Mouse (Mus musculus): ENCODE data around the gene Lmna. TPM values are rescaled to one million over a fixed set of nuclear protein-coding genes. Genes with fewer than 3 reads are reported as not detected.

The Lmna gene
- polyA plus RNA-seq, 1 experiment from 2014 or later, result 635 TPM

DNA sequence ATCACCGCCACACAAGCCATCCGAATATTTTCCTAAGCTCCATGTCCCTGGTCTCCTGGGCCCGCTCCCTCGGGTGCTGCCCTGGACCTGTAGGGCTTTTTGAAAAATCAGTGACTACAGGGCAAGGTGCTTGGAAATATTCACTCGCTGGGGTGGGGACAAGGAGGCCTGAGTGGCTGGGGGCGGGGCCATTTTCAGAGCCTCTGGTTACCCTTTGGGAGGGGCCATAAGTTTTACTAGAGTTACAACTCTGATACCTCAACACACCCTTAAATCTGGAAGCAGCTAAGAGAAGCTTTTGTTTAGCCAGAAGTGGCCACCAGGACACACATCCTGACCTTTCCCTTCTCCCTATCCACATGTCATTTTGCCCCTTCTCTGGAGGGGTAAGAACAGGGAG lies 27.4 kb upstream of the Lmna start:
- H3K27ac ChIP-seq, result peak overlapping the region; percentile 75; the same call in 1 of the 2 replicates
- peaks cover 47% of the 10 kb centered on the region for H3K36me3 ChIP-seq
- H3K4me2 ChIP-seq, result 0 out of 2 replicates have a peak overlapping the region, but pooled peaks have one; percentile 79
- ATAC-seq (ENCODE audit: insufficient number of reproducible peaks, low FRiP score, low TSS enrichment, low read depth), result no peak
- peaks cover 74% of the 10 kb centered on the region for H3K4me1 ChIP-seq
- H3K4me3 ChIP-seq, result peak overlapping the region; percentile 82; the same call in 1 of the 2 replicates
- H3K27me3 ChIP-seq, result no peaks in the 10 kb centered on the region
- WGBS, result 70% methylated on average over 6 of the region's 6 CpGs
- no peaks in the 10 kb centered on the region for H3K9me3 ChIP-seq
- no peak overlapping the region for H3K9ac ChIP-seq

DNA sequence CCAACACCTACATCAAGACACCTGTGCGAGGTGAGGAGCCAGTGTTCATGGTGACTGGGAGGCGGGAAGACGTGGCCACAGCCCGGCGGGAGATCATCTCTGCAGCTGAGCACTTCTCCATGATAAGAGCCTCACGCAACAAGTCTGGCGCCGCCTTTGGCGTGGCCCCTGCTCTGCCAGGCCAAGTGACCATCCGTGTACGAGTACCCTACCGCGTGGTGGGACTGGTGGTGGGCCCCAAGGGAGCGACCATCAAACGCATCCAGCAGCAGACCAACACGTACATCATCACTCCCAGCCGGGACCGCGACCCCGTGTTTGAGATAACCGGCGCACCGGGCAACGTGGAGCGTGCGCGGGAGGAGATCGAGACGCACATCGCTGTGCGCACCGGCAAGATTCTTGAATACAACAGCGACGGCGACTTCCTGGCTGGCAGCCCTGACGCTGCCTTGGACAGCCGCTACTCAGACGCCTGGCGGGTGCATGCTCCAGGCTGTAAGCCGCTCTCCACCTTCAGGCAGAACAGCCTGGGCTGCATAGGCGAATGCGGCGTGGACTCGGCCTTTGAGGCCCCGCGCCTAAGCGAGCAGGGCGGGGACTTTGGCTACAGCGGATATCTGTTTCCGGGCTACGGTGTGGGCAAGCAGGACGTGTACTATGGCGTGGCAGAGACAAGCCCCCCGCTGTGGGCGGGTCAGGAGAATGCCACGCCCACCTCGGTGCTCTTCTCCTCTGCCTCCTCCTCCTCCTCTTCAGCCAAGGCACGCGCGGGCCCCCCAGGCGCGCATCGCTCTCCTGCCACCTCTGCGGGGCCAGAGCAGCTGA lies 26.6 kb upstream of the Lmna start:
- no peak for ATAC-seq (ENCODE audit: insufficient number of reproducible peaks, low FRiP score, low TSS enrichment, low read depth)
- no peaks in the 10 kb centered on the region for H3K9me3 ChIP-seq
- peak overlapping the region; percentile 75 for H3K27ac ChIP-seq
- H3K4me3 ChIP-seq, result peak overlapping the region; percentile 82
- peaks cover 70% of the 10 kb centered on the region for H3K4me1 ChIP-seq
- H3K36me3 ChIP-seq, result peaks cover 47% of the 10 kb centered on the region
- H3K27me3 ChIP-seq, result no peaks in the 10 kb centered on the region
- H3K4me2 ChIP-seq, result peak overlapping the region; percentile 79
- H3K9ac ChIP-seq, result 0 out of 2 replicates have a peak overlapping the region, but pooled peaks have one; percentile 23
- WGBS, result 10% methylated on average over 64 of the region's 64 CpGs

DNA sequence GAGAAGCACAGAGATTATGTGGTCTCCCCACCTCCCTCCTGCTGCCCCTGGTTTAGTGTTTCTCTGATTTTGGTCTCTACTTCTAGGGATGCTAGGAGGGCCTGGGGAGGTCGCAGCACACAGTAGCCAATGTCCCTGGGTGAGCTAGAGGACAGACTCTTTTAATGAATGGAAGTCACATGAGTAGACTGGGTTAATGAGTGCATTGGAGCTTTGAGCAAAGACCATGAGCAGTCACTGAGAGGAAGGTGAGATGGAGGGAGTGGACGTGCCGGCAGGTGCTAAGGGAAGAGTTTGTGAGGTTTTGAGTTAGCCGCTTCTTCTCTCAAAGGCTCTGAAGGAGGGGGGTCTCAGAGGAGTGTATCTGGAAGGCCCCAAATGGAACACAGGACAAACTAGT lies 25.8 kb upstream of the Lmna start:
- Histone ChIP-seq H3K27me3 (no peaks in the 10 kb centered on the region), H3K4me1 (peaks cover 67% of the 10 kb centered on the region), H3K4me2 (peak overlapping the region; percentile 79), H3K9me3 (no peaks in the 10 kb centered on the region), H3K9ac (no peak overlapping the region), H3K36me3 (peaks cover 41% of the 10 kb centered on the region), H3K27ac (no peak overlapping the region), H3K4me3 (peak overlapping the region; percentile 82)
- 51% methylated on average over 4 of the region's 4 CpGs for WGBS
- no peak for ATAC-seq (ENCODE audit: insufficient number of reproducible peaks, low FRiP score, low TSS enrichment, low read depth)

DNA sequence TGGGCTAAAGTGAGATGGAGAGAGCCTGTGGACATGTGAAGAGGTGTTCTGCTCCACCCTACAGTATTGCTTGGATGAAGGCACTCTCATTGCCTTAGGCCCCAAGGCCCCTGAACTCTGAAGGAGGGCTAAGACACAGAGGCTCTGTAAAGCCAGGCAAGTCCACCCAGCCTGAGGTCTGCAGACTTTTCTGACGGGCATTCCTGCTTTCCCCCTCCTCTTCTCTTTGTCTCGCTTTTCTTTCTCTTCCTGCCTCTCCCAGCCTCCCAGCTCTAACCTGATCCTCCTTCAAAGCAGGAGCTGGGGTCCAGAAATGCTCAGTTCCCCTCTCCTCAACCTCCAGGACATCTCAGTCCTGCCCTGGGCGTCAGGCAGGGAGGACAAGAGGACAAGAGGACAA lies 25.2 kb upstream of the Lmna start:
- H3K4me1 ChIP-seq, result peaks cover 68% of the 10 kb centered on the region
- 0 out of 2 replicates have a peak overlapping the region, but pooled peaks have one; percentile 2 for H3K9ac ChIP-seq
- no peak for ATAC-seq (ENCODE audit: insufficient number of reproducible peaks, low FRiP score, low TSS enrichment, low read depth)

DNA sequence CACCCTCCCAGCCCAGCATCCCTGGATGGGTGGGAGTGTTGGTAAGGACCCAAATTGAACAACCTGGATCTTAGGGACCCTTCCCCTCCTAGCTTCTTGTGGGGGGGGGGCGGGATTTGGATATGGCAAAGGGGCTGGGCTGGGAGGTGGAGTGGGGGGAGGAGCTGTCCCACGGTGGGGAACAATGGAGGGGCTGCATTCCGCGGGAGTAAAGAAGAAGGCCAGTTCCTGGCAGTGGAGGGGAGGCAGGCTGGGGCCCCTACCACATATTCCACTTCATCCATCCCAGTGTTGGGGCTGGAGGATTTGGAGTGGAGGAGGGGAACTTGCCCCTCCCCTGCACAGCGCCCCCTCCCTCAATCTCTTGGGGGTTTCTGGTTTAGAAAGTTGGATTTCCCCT lies 23.9 kb upstream of the Lmna start:
- no peaks in the 10 kb centered on the region for H3K27me3 ChIP-seq
- H3K9me3 ChIP-seq, result no peaks in the 10 kb centered on the region
- H3K4me3 ChIP-seq, result peak overlapping the region; percentile 82
- peaks cover 73% of the 10 kb centered on the region for H3K4me1 ChIP-seq
- H3K4me2 ChIP-seq, result peak overlapping the region; percentile 79
- H3K36me3 ChIP-seq, result peaks cover 29% of the 10 kb centered on the region
- H3K27ac ChIP-seq, result peak overlapping the region; percentile 97
- 8% methylated on average over 4 of the region's 5 CpGs for WGBS
- no peak for ATAC-seq (ENCODE audit: insufficient number of reproducible peaks, low FRiP score, low TSS enrichment, low read depth)
- H3K9ac ChIP-seq, result peak overlapping the region; percentile 83

More for the DNA sequence above, 25.2 kb upstream of the Lmna start:
- WGBS, result 19% methylated on average over 3 of the region's 3 CpGs
- Histone ChIP-seq H3K36me3 (peaks cover 36% of the 10 kb centered on the region), H3K27ac (peak overlapping the region; percentile 97), H3K4me3 (peak overlapping the region; percentile 82), H3K9me3 (no peaks in the 10 kb centered on the region), H3K4me2 (peak overlapping the region; percentile 79), H3K27me3 (no peaks in the 10 kb centered on the region)

DNA sequence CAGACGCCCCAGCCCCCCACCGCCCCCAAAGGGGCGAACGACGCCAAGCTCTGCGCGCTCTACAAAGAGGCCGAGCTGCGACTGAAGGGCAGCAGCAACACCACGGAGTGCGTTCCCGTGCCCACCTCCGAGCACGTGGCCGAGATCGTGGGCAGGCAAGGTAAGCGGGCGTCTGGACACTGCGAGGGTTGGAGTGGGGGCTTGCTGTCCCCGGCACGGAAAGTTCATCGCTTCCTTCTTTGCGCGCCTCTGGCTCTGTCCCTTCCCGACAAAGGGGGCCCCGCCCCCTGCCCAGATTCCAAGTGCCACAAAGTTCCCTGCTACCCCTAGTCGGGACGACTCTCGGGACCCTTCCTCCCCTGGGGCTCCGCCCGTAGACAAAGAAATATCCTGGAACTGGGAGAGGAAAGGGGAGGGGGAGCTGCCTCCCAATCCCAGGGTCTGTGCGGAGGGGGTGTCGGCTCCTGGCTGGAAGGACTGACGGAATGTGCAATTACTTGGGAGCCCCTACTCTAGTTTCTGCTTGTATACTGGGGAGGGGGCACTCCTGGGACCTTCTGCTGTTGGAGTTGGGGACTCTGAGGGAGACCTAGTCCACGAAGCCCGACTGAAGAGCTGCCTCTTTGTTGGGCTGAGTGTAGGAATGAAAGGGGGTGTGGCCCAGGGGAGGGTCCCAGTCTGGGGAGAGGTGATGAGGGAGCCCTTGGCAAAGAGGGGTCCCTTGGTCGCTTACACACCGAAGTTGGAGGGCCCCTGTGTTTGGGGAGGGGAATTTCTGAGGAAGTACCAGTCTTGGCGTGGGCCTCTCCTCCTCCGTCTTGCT lies 23.1 kb upstream of the Lmna start:
- ATAC-seq (ENCODE audit: insufficient number of reproducible peaks, low FRiP score, low TSS enrichment, low read depth), result no peak
- peaks cover 21% of the 10 kb centered on the region for H3K36me3 ChIP-seq
- H3K9ac ChIP-seq, result peak overlapping the region; percentile 83
- peak overlapping the region; percentile 97 for H3K27ac ChIP-seq
- H3K9me3 ChIP-seq, result no peaks in the 10 kb centered on the region
- peak overlapping the region; percentile 79 for H3K4me2 ChIP-seq
- H3K4me3 ChIP-seq, result peak overlapping the region; percentile 82
- H3K27me3 ChIP-seq, result no peaks in the 10 kb centered on the region
- H3K4me1 ChIP-seq, result peaks cover 70% of the 10 kb centered on the region
- WGBS, result under 1% methylated on average over 40 of the region's 40 CpGs

DNA sequence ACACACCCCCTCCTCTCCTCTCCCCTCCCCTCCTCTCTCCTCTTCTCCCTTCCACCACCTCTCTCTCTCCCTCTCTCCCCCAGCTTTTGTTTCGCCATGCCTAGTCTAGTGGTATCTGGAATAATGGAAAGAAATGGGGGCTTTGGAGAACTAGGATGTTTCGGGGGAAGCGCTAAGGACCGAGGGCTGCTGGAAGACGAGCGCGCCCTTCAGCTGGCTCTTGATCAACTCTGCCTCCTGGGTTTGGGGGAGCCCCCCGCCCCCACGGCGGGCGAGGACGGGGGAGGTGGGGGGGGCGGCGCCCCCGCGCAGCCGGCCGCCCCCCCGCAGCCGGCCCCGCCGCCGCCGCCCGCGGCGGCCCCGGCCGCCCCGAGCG lies 22.5 kb upstream of the Lmna start, which contains the start of gene Mex3a:
TSS of gene Mex3a (plus strand) at position 97 of the 376 bp plus-strand sequence.
- no peak for ATAC-seq (ENCODE audit: insufficient number of reproducible peaks, low FRiP score, low TSS enrichment, low read depth)
- Histone ChIP-seq H3K4me1 (peaks cover 70% of the 10 kb centered on the region), H3K27me3 (no peaks in the 10 kb centered on the region), H3K9ac (peak within 1 kb of the TSS; percentile 83), H3K4me2 (peak within 1 kb of the TSS; percentile 79), H3K4me3 (peak within 1 kb of the TSS; percentile 82), H3K9me3 (no peaks in the 10 kb centered on the region), H3K27ac (peak within 1 kb of the TSS; percentile 97), H3K36me3 (peaks cover 18% of the 10 kb centered on the region)
- WGBS, result 2% methylated on average over 29 of the region's 31 CpGs

DNA sequence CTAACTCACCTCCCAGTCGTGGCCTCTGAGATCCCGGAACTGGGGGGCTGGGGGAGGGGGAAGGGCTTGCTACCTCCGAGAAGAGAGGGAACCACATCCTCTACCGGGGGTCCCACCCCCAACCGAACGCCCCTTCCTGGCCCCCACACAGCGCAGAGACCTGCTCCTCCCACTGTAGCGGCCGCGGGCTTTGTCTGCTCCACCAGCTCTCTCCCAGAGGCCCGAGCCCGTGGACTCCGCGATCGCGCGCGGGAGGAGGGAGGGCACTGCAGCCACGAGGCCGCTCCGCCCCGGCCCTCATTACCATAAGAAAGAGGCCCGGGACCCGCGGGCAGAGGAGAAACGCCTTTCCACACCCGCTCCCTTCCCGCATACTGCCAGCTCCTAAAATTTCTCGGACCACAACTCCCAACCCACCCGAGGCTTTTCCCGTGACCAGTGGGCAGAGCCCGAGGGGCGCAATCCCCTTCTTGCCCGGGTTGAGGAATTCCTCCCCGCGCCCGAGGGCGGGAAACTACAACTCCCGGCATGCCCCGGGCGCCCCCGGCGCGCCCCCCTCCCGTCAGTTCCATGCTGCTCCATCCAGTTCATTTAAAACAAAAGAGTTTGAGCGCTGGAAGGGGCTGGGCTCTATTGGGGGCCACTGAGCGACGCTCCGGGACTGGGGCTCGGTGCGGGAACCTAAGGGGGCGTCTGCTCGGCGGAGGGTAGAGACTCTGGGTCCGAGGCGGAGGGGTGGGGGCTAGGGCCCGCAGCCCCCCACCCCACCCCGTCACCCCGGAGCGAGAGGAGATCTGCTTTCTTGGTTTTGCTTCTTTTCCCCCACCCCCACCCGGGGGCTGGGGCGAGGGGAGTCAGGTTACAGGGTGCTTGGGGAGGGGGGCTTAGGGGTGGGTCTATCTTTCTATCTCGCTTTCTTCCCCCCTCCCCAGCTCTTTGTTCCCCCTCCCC lies 21.9 kb upstream of the Lmna start:
- peak overlapping the region; percentile 97 for H3K27ac ChIP-seq
- H3K36me3 ChIP-seq, result peaks cover 12% of the 10 kb centered on the region
- ATAC-seq (ENCODE audit: insufficient number of reproducible peaks, low FRiP score, low TSS enrichment, low read depth), result peak; percentile 85
- under 1% methylated on average over 60 of the region's 63 CpGs for WGBS
- H3K4me2 ChIP-seq, result peak overlapping the region; percentile 79
- H3K27me3 ChIP-seq, result no peaks in the 10 kb centered on the region
- H3K4me3 ChIP-seq, result peak overlapping the region; percentile 82
- H3K4me1 ChIP-seq, result peaks cover 68% of the 10 kb centered on the region
- no peaks in the 10 kb centered on the region for H3K9me3 ChIP-seq
- peak overlapping the region; percentile 83 for H3K9ac ChIP-seq

DNA sequence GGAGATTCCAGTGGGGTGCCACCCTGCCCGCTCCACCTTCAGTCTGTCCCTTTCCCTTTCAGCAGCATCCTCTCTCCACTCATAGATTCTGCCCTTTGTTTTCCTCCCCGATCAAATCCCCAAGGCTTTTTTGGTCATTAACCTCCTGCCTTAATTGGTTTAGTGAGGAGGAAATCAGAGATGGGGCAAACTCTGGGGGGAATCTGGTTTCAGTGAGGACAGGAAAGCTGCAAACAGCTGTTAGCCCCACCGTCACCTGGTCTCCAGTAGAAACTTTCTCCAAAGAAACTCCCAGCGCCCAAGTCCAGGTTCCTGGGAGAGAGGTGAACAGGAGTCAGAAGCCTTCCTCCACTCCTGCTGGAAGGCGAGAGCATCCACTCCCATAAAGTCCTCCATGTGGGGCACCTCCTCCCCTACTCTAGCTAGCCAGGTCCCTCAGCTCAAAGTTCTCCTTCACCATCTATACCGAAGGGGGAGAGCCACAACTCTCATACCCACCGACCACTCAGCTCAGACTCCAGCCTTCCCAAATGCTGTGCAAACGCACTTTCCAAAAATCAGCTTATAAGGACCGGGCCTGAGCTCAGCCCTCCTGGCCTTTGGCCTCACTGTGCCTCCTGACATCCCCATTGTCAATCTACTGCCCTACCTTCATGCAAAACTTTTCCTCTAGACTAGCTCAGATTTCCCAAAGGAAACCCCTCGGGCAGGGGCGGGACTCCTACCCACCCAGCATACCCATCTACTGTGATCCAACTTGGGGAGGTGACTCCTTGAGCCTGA lies 20.5 kb upstream of the Lmna start:
- no peak for ATAC-seq (ENCODE audit: insufficient number of reproducible peaks, low FRiP score, low TSS enrichment, low read depth)
- H3K4me2 ChIP-seq, result peak overlapping the region; percentile 79

DNA sequence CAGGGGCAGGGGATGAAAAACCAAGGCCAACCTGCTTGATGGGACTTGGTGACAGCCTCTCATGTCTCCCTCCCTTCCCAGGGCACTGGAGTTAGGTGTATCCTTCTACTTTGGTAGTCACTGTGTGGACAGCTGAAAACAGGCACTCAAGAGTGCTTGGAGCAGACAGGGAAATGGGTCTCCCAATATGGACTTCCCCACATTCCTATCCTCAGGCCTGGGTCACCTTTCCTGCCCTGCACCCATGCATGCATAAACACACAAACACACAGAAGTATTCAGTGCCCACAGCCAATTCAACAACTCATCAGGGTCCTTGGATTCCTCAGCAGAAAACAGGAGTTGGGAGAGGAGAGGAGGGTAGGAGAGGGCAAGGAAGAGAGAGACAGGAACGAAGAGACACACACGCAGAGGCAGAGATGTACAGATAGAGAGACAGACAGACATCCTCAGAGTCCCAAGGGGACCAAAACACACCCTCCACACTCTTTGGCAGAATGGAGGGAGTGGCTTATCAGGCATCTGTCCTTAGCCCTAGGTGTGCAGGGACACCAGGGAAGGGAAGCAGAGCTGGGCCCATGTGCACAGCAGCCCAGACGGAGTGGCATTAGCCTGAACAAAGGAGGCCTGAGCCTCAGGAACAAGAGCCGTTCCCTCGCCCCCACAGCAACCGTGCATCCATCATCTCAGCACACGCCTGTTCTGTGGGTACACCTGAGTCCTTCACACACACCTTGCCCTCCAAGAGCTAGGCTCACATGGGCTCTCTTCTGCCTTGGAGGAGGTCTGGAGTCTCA lies 19.6 kb upstream of the Lmna start:
- no peak for ATAC-seq (ENCODE audit: insufficient number of reproducible peaks, low FRiP score, low TSS enrichment, low read depth)
- H3K27ac ChIP-seq, result peak overlapping the region; percentile 97; the same call in 1 of the 2 replicates
- no peaks in the 10 kb centered on the region for H3K9me3 ChIP-seq
- 37% methylated on average over 7 of the region's 7 CpGs for WGBS
- peak overlapping the region; percentile 82 for H3K4me3 ChIP-seq
- 0 out of 2 replicates have a peak overlapping the region, but pooled peaks have one; percentile 8 for H3K9ac ChIP-seq
- H3K36me3 ChIP-seq, result peaks cover 13% of the 10 kb centered on the region
- peaks cover 56% of the 10 kb centered on the region for H3K4me1 ChIP-seq
- no peaks in the 10 kb centered on the region for H3K27me3 ChIP-seq
- peak overlapping the region; percentile 79 for H3K4me2 ChIP-seq

More for the DNA sequence above, 20.5 kb upstream of the Lmna start:
- Histone ChIP-seq H3K36me3 (peaks cover 5% of the 10 kb centered on the region), H3K4me1 (peaks cover 64% of the 10 kb centered on the region), H3K27ac (peak overlapping the region; percentile 97), H3K9ac (peak overlapping the region; percentile 83), H3K27me3 (no peaks in the 10 kb centered on the region), H3K4me3 (peak overlapping the region; percentile 82), H3K9me3 (no peaks in the 10 kb centered on the region)
- WGBS, result 10% methylated on average over 11 of the region's 11 CpGs
